Mouse (Mus musculus): ENCODE data around the gene Cutc. TPM values are rescaled to one million over a fixed set of nuclear protein-coding genes. Genes with fewer than 3 reads are reported as not detected.

Cutc gene
- total and polyA plus RNA-seq, 3 experiments = 10.0 to 18.8 TPM; not detected in 1

DNA sequence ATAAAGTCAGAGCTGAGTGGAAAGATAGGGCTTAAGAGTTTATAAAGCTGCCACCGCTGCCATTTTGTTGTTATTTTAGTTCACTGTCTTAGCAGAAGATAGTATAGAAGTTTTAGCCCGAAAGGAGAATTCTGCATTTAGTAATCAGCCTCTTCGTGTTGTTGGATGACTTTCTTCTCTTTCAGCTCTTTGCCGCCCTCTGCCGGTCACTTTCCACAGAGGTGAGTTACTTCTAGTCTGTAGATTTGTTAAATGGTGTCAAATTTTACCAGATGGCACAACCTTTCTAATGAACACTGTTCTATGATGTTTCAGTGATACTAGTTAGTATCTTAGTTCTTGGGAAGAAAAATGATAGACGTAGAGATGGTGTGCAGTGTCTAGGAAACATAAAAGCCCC is 7.7 kb downstream of the Cutc start:
- DNase-seq (ENCODE audit: low read depth, low spot score) = peak; percentile 93
- Histone ChIP-seq H3K4me1 (ENCODE audit: control insufficient read depth in 1 of 2, insufficient read depth in 2 of 2, low read length in 2 of 2) (no peaks in the 10 kb centered on the region), H3K79me2 (ENCODE audit: control insufficient read depth, insufficient read depth, low read length, poor library complexity) (no peaks in the 10 kb centered on the region), H3K9me3 (replicated peaks; ENCODE audit: insufficient read depth, low read length) (no peaks in the 10 kb centered on the region), H3K27ac (ENCODE audit: control insufficient read depth, low read depth, low read length) (no peak overlapping the region), H3K4me3 (ENCODE audit: control insufficient read depth in 1 of 2, insufficient read depth in 1 of 2, low read depth in 2 of 2, low read length in 2 of 2) (no peak overlapping the region), H3K9ac (ENCODE audit: control insufficient read depth, low read depth, low read length, poor library complexity, severe bottlenecking) (no peak overlapping the region), H3K36me3 (ENCODE audit: control insufficient read depth in 1 of 2, insufficient read depth in 2 of 2, low read length in 2 of 2) (peaks cover 0 to 1% of the 10 kb centered on the region in 2 experiments; a peak in 1 of 4 replicates), H3K27me3 (ENCODE audit: control insufficient read depth in 1 of 2, insufficient read depth in 2 of 2, low read length in 2 of 2) (no peaks in the 10 kb centered on the region)
- peak; percentile 91 for TF ChIP-seq RAD21 (IDR thresholded peaks at IDR 0.05; ENCODE audit: low read depth, low read length)
- peak; percentile 88 for TF ChIP-seq ZC3H11A (IDR thresholded peaks at IDR 0.05; ENCODE audit: low read depth, low read length)
- no peak for TF ChIP-seq ZKSCAN1 (IDR thresholded peaks at IDR 0.05; ENCODE audit: low read depth, low read length)
- peak; percentile 96 for TF ChIP-seq SMC3 (IDR thresholded peaks at IDR 0.05; ENCODE audit: low read depth, low read length)
- TF ChIP-seq CTCF (IDR thresholded peaks at IDR 0.05 in 2 of 3, conservative IDR thresholded peaks at IDR 0.05 in 1 of 3; ENCODE audit: control insufficient read depth in 1 of 3, insufficient read depth in 1 of 3, low read depth in 2 of 3, low read length in 3 of 3, poor library complexity in 1 of 3, severe bottlenecking in 1 of 3) = peak; percentile 77 to 98 (median 79)

- Histone ChIP-seq H3K27me3 (ENCODE audit: control insufficient read depth in 1 of 2, insufficient read depth in 2 of 2, low read length in 2 of 2) (no peaks in the 10 kb centered on the region), H3K9me3 (replicated peaks; ENCODE audit: insufficient read depth, low read length) (no peaks in the 10 kb centered on the region), H3K4me3 (ENCODE audit: control insufficient read depth in 1 of 2, insufficient read depth in 1 of 2, low read depth in 2 of 2, low read length in 2 of 2) (no peak overlapping the region), H3K27ac (ENCODE audit: control insufficient read depth, low read depth, low read length) (no peak overlapping the region), H3K36me3 (ENCODE audit: control insufficient read depth in 1 of 2, insufficient read depth in 2 of 2, low read length in 2 of 2) (no peaks in the 10 kb centered on the region), H3K9ac (ENCODE audit: control insufficient read depth, low read depth, low read length, poor library complexity, severe bottlenecking) (no peak overlapping the region), H3K4me1 (ENCODE audit: control insufficient read depth in 1 of 2, insufficient read depth in 2 of 2, low read length in 2 of 2) (no peaks in the 10 kb centered on the region), H3K79me2 (ENCODE audit: control insufficient read depth, insufficient read depth, low read length, poor library complexity) (no peaks in the 10 kb centered on the region)
- TF ChIP-seq ZMIZ1 (IDR thresholded peaks at IDR 0.05; ENCODE audit: low read depth, low read length) = no peak
- no peak for TF ChIP-seq RCOR1 (IDR thresholded peaks at IDR 0.05; ENCODE audit: low read depth, low read length)
- TF ChIP-seq MAFK (IDR thresholded peaks at IDR 0.05; ENCODE audit: borderline replicate concordance, low read depth, low read length) = peak; percentile 86
- TF ChIP-seq ZC3H11A (IDR thresholded peaks at IDR 0.05; ENCODE audit: low read depth, low read length) = peak; percentile 28; the same call in 1 of the 2 replicates
- TF ChIP-seq MYC (IDR thresholded peaks at IDR 0.05; ENCODE audit: low read depth, low read length) = no peak
- no peak for TF ChIP-seq ZKSCAN1 (IDR thresholded peaks at IDR 0.05; ENCODE audit: low read depth, low read length)
- no peak for TF ChIP-seq MYB (IDR thresholded peaks at IDR 0.05; ENCODE audit: low read depth, low read length)
- TF ChIP-seq CTCF (IDR thresholded peaks at IDR 0.05 in 2 of 3, conservative IDR thresholded peaks at IDR 0.05 in 1 of 3; ENCODE audit: control insufficient read depth in 1 of 3, insufficient read depth in 1 of 3, low read depth in 2 of 3, low read length in 3 of 3, poor library complexity in 1 of 3, severe bottlenecking in 1 of 3) = peak in 2 of 3 experiments; percentile 21 to 48; a peak in 4 of 6 replicates
- peak; percentile 54 for TF ChIP-seq RAD21 (IDR thresholded peaks at IDR 0.05; ENCODE audit: low read depth, low read length)
- TF ChIP-seq NELFE (IDR thresholded peaks at IDR 0.05; ENCODE audit: low read depth, low read length) = no peak
- no peak for TF ChIP-seq EP300 (IDR thresholded peaks at IDR 0.05; ENCODE audit: low read depth in 1 of 2, low read length in 2 of 2)
- no peak for TF ChIP-seq TBP (IDR thresholded peaks at IDR 0.05; ENCODE audit: low read depth, low read length)
- peak; percentile 43 for TF ChIP-seq SMC3 (IDR thresholded peaks at IDR 0.05; ENCODE audit: low read depth, low read length)
- TF ChIP-seq BHLHE40 (IDR thresholded peaks at IDR 0.05; ENCODE audit: borderline replicate concordance, low read depth, low read length) = no peak
- TF ChIP-seq NRF1 (IDR thresholded peaks at IDR 0.05; ENCODE audit: insufficient read depth, low read depth, low read length, poor library complexity, severe bottlenecking) = no peak
- DNase-seq (ENCODE audit: low read depth, low spot score) = peak; percentile 43
Observed at GRCm38 (mm10) chr19:43761543-43762256, 8.9 kb downstream of the Cutc start.
